Mouse (Mus musculus): Measurements from ENCODE around the gene Lyzl4. TPM values are rescaled to one million over a fixed set of nuclear protein-coding genes. Genes with fewer than 3 reads are reported as not detected.
A peak's percentile ranks its signal among the peaks of the same experiment; 100 is the strongest.

The Lyzl4 gene
- total RNA-seq (2021) = 1 to 10 TPM; 2.0 to 2.1 TPM

- intact Hi-C loops (cut with DNase I) = no loop called here
- DNase-seq (ENCODE audit: low spot score in 2 of 2) = peak; percentile 77 to 82
Measured at GRCm38 (mm10) chr9:121642001-121642400, at the start of gene Lyzl4. Lyzl4 (minus strand) TSS chr9:121642096.

GRCm38 (mm10) chr9:121690734-121691133, 48.8 kb upstream of the Lyzl4 start:
- DNase-seq (ENCODE audit: low spot score in 2 of 2) = no peak
- intact Hi-C loops (cut with DNase I) = no loop called here

GRCm38 (mm10) chr9:121690200-121690651, 48.3 kb upstream of the Lyzl4 start:
- intact Hi-C loops (cut with DNase I) = no loop called here
- DNase-seq (ENCODE audit: low spot score in 2 of 2) = peak in 1 of 2 experiments; percentile 46

- no peak for DNase-seq (ENCODE audit: low spot score in 2 of 2)
- intact Hi-C loops (cut with DNase I) = no loop called here
Measured at GRCm38 (mm10) chr9:121684702-121685101, 42.8 kb upstream of the Lyzl4 start.

DNA sequence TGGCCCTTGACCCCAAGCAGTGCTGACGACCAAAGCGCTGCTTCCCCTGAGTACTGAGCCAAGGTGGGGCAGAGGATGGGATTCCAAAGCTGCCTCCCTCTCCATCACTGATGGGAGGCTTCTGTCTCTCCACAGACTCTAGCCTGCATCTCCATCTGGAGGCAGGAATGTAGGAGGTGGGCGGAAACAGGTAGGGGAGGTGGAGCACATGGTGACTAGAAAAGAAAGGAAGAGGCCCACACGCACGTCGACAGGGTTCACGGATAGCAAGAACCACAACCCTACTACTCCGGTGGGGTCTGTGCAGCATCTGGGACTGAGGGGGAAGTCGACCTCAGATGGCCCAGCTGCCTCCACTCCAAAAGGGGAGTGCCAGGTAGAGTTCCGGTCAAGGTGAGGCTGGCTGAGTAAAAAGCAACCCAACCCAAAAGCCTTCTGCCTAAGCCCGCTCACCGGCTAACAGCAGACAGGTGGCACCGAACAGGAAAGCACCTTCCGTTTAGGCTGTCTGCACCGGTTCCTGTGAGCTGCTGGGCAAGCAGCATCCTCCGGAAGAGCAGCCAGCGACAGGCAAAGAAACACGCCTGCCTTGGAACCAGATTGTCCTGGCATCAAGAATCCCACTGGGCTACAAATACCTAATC, 40.3 kb upstream of the Lyzl4 start:
- intact Hi-C loops (cut with DNase I) = no loop called here

DNA sequence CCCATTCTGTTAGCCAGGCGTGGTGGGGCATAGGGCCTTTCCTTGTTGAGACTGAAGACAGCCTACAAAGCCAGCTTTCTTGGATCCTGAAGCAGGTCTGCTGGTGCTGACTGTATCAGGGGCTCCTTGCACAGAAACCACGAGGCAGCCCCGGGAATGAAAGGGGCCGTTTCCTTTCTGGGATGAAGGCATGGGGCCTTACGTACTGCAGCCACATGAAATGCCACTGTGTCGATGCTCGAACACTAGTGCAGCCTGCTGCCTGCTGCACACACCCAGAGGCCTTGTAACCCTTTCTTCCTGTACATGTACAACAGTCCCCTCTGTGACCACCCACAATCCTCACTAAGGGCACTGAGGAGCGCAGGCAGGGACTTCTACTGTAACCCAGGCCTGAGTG, 39.3 kb upstream of the Lyzl4 start:
- intact Hi-C loops (cut with DNase I) = no loop called here
- DNase-seq (ENCODE audit: low spot score in 2 of 2) = no peak

More for the DNA sequence above, 40.3 kb upstream of the Lyzl4 start:
- DNase-seq (ENCODE audit: low spot score in 2 of 2) = no peak

- intact Hi-C loops (cut with DNase I) = loop anchor here (2.0 to 10.0 kb wide), 2 partner anchors 201 to 425 kb away; no protein-coding TSS in a partner anchor
- DNase-seq (ENCODE audit: low spot score in 2 of 2) = no peak
Measured at GRCm38 (mm10) chr9:121679549-121679948, 37.7 kb upstream of the Lyzl4 start.

DNA sequence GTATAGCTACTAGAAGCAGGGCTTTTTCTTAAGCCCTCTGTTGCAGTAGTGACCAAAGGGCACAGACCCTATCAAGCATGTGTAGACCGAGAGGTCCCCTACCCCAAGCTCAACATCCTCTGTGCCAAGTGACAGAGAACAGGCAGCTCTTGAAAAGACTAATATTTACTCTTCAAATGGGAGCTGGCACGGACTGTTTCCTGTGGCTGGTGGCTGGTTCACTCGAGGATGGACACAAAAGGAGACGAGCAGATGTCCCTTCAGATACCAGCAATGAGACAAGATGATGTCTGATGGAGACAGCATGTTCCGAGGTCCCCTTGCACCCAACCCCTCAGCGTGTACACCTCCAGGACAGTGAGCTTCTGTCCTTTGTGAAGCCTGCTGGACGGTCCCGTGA, 35.6 kb upstream of the Lyzl4 start:
- DNase-seq (ENCODE audit: low spot score in 2 of 2) = no peak
- intact Hi-C loops (cut with DNase I) = loop anchor here (10.0 kb wide), 1 partner anchor 423 kb away; no protein-coding TSS in a partner anchor

DNA sequence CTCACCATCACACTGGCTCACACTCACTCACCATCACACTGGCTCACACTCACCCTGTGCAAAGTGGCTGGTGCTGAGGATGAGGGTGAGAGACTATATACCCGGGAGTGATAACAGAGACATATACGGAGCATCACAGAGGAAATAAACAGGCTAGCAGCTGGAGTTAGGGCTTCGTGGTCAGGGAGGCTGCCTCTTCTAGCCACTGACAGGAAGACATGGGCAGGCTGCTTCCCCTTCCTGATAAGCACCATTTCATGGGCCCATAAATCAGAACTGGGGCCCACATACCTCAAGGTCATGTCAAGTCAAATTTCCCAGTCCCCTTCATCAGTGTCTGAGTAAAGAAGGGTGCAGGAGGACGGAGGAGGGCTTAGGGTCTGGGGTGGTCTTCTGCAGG, 35.2 kb upstream of the Lyzl4 start:
- intact Hi-C loops (cut with DNase I) = loop anchor here (10.0 kb wide), 1 partner anchor 422 kb away; no protein-coding TSS in a partner anchor
- no peak for DNase-seq (ENCODE audit: low spot score in 2 of 2)

DNA sequence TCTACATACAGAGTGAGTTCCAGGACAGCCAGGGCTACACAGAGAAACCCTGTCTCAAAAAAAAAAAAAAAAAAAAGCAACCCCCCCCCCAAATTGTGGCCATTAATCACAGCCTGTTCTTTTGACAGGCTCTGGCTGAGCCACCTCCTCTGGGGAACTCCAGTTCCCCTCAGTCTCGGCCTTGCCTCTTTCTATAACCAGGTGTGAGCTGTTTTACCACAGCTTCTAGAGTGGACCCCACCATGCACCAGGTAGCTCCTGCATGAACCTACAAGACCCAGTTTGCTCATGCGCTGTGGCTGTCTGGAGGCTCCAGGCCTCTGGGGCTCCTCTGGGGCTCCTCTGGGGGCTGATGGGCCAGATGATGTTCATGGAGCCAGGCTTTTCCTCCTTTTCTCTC, 33.7 kb upstream of the Lyzl4 start:
- intact Hi-C loops (cut with DNase I) = loop anchor here (10.0 kb wide), 1 partner anchor 421 kb away; no protein-coding TSS in a partner anchor

DNA sequence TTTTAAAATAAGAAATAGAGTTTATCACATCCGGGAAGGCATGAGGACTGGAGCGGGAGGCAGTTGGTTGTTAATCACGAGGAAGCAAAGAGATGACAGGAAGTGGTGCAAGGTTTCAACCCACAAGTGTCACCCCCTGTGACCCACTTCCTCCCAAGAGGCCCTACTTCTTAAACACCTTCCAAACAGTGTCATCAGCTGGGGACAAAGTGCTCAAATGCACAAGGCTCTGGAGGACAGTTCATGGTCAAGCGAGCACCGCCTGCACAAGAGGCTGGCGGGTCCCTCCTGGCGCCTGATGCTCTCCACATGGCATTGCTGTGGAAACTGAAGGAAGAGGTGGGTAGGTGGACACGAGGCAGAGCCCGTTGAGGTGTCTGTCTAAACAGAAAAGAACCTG, 33.1 kb upstream of the Lyzl4 start:
- intact Hi-C loops (cut with DNase I) = loop anchor here (10.0 kb wide), 1 partner anchor 420 kb away; no protein-coding TSS in a partner anchor
- no peak for DNase-seq (ENCODE audit: low spot score in 2 of 2)

More for the DNA sequence above, 33.7 kb upstream of the Lyzl4 start:
- no peak for DNase-seq (ENCODE audit: low spot score in 2 of 2)

DNA sequence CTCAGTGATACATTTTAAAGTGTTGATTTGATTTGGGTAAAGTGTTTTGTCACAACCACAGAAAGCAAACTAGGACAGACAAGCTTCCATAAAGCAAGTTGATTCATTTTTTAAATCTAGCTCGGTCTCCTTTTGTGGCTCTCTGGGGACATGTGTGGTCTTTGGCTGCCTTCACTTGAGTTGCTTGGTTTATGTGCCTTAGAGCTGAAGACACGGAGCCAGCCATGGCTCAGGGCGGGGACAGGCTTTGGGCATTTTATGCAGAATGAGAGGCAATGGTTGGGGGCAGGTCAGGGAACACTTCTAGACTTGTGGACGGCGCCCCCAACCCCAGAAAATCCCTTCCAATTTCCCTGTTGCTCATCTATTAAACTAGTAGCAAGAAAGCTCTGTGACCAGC, 31.8 kb upstream of the Lyzl4 start:
- intact Hi-C loops (cut with DNase I) = loop anchor here (10.0 kb wide), 1 partner anchor 419 kb away; no protein-coding TSS in a partner anchor

GRCm38 (mm10) chr9:121672311-121672710, 30.4 kb upstream of the Lyzl4 start:
- intact Hi-C loops (cut with DNase I) = loop anchor here (10.0 kb wide), 1 partner anchor 418 kb away; no protein-coding TSS in a partner anchor

More for the DNA sequence above, 31.8 kb upstream of the Lyzl4 start:
- no peak for DNase-seq (ENCODE audit: low spot score in 2 of 2)

DNA sequence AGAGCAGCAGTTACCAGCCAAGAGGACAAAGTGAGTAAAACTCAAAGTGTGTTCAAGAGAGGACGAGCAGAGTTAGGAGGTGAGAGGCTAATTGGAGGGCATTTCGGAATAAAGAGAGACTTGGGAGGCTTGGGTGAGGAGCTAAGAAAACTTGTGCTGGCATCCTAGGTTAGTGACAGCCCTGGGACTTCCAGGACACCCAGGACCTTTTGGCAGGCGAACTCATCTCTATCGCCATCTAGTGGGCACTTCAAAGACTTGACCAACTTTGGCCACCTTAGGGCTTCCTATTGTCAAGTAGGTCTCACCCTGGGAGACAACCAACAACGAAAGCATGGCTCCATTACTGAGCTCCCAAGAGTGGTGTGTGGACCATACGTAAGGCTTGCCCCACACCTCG, 29.4 kb upstream of the Lyzl4 start:
- DNase-seq (ENCODE audit: low spot score in 2 of 2) = no peak
- intact Hi-C loops (cut with DNase I) = loop anchor here (10.0 kb wide), 1 partner anchor 416 kb away; no protein-coding TSS in a partner anchor

More at GRCm38 (mm10) chr9:121672311-121672710, 30.4 kb upstream of the Lyzl4 start:
- DNase-seq (ENCODE audit: low spot score in 2 of 2) = no peak

- DNase-seq (ENCODE audit: low spot score in 2 of 2) = peak; percentile 48
Measured at GRCm38 (mm10) chr9:121669348-121669791, 27.5 kb upstream of the Lyzl4 start.

DNA sequence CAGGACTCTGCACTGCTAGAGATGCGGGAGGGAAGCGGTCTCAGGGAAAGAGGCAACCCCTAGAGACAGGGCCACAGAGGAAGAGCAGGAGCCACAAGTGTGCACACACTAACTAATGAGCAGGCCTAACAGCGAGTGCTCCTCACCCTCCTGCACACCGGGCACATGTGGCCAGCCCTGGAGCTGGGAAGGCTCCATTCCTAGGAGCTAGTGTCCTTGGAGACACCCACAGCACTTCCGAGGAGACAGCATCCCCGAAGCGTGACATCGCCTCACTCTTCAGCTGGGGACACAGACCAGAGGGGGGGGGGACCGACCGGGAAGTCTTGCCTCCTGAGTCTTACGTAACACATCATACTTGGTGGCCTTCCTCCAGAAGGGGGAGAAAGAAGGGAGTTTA, 25.9 kb upstream of the Lyzl4 start:
- DNase-seq (ENCODE audit: low spot score in 2 of 2) = peak; percentile 41 to 52
- intact Hi-C loops (cut with DNase I) = loop anchor here (2.0 kb wide), 1 partner anchor 27 kb away; no protein-coding TSS in a partner anchor

More at GRCm38 (mm10) chr9:121669348-121669791, 27.5 kb upstream of the Lyzl4 start:
- intact Hi-C loops (cut with DNase I) = no loop called here

DNA sequence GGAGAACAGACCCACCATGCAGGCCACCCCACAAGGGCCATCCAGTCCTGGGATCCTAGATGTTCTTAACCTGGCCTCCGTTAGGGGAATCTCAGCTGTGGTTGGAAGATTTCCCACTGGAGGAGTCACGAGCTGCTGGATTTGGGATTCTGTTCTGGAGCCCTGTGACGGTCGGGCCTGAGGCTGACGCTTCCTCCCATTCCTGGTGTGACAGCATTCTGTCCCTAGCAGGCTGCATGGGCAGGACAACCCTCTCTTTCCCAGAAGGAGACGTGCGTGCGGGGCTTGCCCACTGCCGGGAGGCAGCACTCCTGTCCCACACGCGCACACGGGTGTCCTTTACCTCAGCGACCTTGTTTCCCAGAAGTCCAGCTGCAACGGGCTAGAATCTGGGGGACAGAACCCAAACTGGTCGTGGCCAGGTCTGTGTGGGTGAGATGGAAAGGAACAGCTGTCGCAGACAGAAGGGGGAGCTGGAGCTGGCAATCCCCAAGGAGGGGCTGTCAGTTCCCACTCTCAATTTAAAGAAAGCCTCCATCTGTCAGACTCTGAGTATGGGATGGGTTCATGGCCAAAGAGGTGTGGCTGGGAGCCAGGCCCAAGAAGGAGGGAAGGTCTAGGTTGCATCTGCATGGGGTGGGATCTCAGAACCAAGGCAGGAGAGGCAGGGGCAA, 25.2 kb upstream of the Lyzl4 start:
- DNase-seq (ENCODE audit: low spot score in 2 of 2) = peak; percentile 69 to 76
- intact Hi-C loops (cut with DNase I) = loop anchor here (2.0 kb wide), 1 partner anchor 26 kb away; no protein-coding TSS in a partner anchor

- intact Hi-C loops (cut with DNase I) = no loop called here
- peak in 1 of 2 experiments; percentile 66 for DNase-seq (ENCODE audit: low spot score in 2 of 2)
Measured at GRCm38 (mm10) chr9:121664104-121664503, 22.2 kb upstream of the Lyzl4 start.

DNA sequence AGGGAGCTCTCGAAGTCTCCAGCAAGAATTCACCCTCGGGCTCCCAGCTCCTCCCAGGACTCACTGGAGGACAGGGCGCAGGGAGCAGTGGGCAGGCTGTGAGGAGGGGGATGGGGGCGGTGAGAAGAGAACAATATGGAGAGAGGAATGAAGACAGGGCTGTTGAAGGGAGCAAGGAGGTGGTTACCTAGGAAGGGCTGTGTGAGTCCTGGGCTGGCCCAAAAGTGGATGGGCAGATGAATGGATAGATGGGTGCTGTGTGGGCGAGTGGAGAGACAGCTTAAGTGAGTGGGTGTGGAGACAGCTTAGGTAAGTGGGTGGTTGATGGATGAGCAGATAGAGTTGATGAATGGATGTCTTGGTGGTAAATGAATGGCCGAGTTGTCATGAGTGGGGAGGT, 21.6 kb upstream of the Lyzl4 start:
- intact Hi-C loops (cut with DNase I) = no loop called here
- DNase-seq (ENCODE audit: low spot score in 2 of 2) = peak; percentile 57 to 62

DNA sequence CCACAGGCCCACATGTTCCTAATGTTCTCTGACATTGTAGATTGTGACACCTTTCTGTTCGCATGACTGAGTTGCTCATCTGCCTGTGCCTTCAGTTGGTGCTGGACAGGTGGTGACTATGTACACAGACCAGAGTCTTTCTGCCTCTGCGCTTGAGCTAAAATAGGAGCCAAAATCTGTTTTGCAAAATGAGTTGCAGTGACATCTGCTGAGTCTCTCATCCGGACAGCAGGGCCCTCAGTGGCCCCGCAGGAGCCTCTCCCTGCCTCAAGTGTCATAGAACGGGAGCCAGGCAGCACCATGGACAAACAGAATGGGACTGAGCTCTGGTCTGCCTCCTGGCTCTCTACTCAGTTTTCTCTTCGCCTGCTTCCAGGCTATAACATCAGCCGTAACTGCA, 17.9 kb upstream of the Lyzl4 start:
- intact Hi-C loops (cut with DNase I) = loop anchor here (5.0 kb wide), 1 partner anchor 672 kb away; no protein-coding TSS in a partner anchor
- no peak for DNase-seq (ENCODE audit: low spot score in 2 of 2)

All from left cerebral cortex, postnatal 36 days (tissue).